Mouse (Mus musculus): ENCODE measurements around the gene Snap29.

Snap29 gene

GRCm38 (mm10) chr16:17405736-17406443 is at the start of gene Snap29, which contains the start of gene Pi4ka:
Snap29 (plus strand) TSS chr16:17405986.
Pi4ka (minus strand) TSS chr16:17406314.
- peak; percentile 99 to 100 for DNase-seq (ENCODE audit: low read depth in 1 of 2, low spot score in 2 of 2)

DNA sequence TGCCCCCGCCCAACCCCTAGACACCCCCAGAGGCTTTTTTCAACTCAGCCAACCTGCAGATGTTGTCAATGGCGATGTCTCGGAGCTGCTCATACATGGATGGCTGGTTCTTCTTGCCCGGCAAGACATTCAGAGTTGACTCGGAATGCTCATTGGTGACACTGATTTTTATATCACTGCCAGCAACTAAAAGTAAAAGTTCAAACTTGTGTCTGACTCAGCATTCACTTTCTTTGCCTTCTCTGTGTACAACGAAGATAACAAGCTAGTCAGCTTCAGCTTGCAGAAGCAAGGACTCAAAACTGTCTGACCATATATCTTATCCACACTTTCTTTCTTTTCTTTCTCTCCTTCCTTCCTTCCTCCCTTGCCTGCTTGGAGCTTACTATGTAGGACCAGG is 49.8 kb upstream of the Snap29 start:
- no peak for DNase-seq (ENCODE audit: low read depth in 1 of 2, low spot score in 2 of 2)

- DNase-seq (ENCODE audit: low read depth in 1 of 2, low spot score in 2 of 2): no peak
Observed at GRCm38 (mm10) chr16:17358787-17359186, 47.0 kb upstream of the Snap29 start.

GRCm38 (mm10) chr16:17382306-17382705 is 23.5 kb upstream of the Snap29 start:
- DNase-seq (ENCODE audit: low read depth in 1 of 2, low spot score in 2 of 2): no peak

DNA sequence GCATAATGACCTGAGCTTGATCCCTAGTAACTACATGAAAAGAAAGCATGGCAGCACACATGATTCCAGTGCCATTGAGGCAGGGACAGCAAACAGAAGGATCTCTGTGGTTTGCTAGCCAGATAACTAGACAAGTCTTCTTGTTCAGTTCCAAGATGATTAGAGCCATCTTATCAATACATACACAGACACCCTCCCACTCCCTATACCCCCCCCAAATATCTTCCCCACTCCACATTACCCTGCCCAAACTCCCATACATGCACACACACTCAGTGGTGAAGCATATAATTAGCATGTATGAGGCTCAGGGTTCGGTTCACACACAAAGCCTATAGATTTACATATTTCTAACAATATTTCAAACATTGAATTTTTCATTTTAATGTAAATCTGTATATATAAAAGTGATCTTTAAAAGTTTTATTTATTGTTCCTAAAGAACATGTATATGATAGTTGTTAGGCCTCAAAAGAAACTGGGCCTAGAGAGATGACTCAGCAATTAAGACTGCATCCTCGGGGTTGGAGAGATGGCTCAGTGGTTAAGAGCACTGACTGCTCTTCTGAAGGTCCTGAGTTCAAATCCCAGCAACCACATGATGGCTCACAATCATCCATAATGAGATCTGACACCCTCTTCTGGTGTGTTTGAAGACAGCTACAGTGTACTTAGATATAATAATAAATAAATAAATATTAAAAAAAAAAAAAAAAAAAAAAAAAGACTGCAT is 22.0 kb upstream of the Snap29 start:
- no peak for DNase-seq (ENCODE audit: low read depth in 1 of 2, low spot score in 2 of 2)

DNA sequence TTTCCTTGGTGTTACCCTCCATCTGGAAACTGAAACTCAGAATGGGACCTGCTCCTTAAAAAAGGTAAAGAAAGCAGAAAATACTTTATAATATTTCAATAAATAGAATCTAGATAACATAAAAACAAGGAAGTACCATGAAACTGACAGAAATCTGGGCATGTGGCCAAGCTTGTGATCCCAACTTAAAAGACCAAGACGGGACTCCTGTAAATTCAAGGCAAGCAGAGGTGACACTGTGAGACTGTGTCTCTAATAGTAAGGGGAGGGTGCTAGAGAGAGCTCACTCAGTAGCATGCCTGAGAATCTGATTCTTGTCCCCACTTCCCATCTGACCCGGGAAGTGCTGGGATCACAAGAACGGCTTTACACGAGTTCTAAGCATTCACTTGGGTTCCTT is 13.0 kb upstream of the Snap29 start:
- DNase-seq (ENCODE audit: low read depth in 1 of 2, low spot score in 2 of 2): no peak

- DNase-seq (ENCODE audit: low read depth in 1 of 2, low spot score in 2 of 2): peak in 1 of 2 experiments; percentile 26
Observed at GRCm38 (mm10) chr16:17402855-17403254, 2.9 kb upstream of the Snap29 start.

DNA sequence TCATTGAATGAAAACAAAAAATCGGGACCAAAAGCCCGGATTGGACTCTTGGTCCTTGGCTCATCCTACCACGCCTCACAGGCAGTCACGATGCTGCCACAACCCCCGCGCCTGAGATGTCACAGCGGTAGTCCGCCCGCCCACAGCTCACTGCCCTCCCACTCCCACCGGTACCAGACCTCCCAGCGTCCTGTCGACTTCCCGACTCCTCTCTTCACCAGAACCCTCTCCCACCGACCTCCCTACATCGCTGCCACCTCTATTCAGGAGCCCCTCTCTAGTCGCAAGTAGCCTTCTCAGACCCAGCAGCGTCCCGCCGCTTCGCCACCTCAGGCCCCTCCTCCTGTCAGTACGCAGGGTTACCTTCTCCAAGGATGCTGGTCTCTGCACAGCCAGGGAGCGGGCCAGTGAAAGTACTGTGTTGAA is 502 bp upstream of the Snap29 start:
- no peak for DNase-seq (ENCODE audit: low read depth in 1 of 2, low spot score in 2 of 2)

- DNase-seq (ENCODE audit: low read depth in 1 of 2, low spot score in 2 of 2): no peak
Observed at GRCm38 (mm10) chr16:17406512-17407231, 886 bp downstream of the Snap29 start.

- DNase-seq (ENCODE audit: low read depth in 1 of 2, low spot score in 2 of 2): no peak
Observed at GRCm38 (mm10) chr16:17409046-17409445, 3.3 kb downstream of the Snap29 start.

DNA sequence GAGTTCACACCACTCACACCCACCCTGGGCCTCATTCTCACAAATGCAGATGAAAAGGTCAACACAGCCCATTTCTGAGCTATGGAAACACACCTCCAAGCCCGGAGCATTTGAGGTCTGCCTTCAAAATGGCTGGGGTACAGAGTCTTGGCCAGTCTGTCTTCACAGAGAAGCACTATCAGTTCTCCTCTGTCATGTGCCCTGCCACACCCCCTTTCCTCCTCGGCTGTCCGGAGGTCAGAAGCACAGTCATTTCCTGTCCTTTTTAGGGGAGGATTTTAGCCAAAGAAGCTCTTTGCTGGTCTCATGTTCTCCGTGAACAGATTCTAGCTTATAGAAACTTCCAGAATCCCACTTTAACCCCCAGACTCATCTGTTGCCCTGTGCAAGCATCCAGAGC is 4.4 kb downstream of the Snap29 start:
- DNase-seq (ENCODE audit: low read depth in 1 of 2, low spot score in 2 of 2): no peak

GRCm38 (mm10) chr16:17423021-17423420 is 17.2 kb downstream of the Snap29 start:
- DNase-seq (ENCODE audit: low read depth in 1 of 2, low spot score in 2 of 2): no peak

DNA sequence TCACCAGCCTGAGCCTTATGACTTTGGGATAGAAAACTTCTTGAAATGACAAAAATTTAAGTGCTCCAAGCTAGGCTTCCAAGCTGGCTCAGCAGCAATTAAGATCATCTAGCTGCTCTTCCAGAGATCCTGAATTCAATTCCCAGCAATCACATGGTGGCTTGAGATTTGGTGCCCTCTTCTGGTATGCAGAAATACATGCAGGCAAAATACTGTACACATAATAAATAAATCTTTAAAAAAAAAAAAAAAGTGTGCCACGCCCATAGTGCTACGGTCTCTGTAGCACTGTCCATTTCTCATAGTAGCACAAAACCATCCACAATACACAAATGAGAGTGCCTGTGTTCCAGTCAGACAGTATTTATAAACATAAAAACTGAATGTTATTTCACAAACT is 26.8 kb downstream of the Snap29 start:
- no peak for DNase-seq (ENCODE audit: low read depth in 1 of 2, low spot score in 2 of 2)

- peak; percentile 91 to 95 for DNase-seq (ENCODE audit: low read depth in 1 of 2, low spot score in 2 of 2)
Observed at GRCm38 (mm10) chr16:17451541-17452372, 46.0 kb downstream of the Snap29 start, which contains the start of gene Crkl. Crkl (plus strand) TSS chr16:17451987.

GRCm38 (mm10) chr16:17452373-17452715 is 46.6 kb downstream of the Snap29 start:
- DNase-seq (ENCODE audit: low read depth in 1 of 2, low spot score in 2 of 2): no peak

- DNase-seq (ENCODE audit: low read depth in 1 of 2, low spot score in 2 of 2): no peak
Observed at GRCm38 (mm10) chr16:17456901-17457300, 51.1 kb downstream of the Snap29 start.

DNA sequence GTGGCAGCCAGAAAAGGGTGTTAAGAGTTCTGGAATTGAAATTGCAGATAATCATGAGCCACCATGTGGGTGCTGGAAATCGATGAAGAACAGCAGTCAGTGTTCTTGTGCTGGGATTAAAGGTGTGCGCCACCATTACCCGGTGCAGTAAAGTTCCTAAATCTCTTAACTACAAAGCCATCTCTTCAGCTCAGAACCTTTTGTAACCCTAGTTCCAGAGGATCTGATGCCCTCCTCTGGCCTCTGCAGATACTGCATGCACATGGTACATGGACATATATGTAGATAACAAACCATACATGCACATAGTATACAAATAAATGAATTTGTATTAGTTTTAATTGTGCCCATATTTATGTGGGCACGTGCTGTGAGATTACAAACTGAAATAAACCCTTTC is 54.5 kb downstream of the Snap29 start:
- DNase-seq (ENCODE audit: low read depth in 1 of 2, low spot score in 2 of 2): peak in 1 of 2 experiments; percentile 12

DNA sequence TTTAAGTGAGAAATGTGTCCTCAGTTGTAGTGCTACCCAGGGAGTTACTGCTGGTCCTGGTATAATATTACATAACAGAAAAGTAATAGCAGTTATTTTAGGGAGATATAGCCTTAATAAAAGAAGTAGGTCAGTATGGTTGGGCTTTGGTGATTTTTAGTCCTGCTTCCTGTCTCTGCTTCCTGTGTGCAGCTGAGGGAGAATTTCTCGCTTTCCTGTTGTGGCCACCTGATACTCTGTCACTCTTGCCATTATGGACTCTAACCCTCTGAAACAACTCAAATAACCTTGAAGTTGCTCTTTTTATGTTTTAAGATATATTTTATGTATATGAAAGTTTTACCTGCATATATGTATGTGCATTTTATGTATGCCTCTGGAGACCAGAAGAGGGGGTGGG is 55.8 kb downstream of the Snap29 start:
- no peak for DNase-seq (ENCODE audit: low read depth in 1 of 2, low spot score in 2 of 2)

GRCm38 (mm10) chr16:17463184-17463583 is 57.4 kb downstream of the Snap29 start:
- DNase-seq (ENCODE audit: low read depth in 1 of 2, low spot score in 2 of 2): no peak

DNA sequence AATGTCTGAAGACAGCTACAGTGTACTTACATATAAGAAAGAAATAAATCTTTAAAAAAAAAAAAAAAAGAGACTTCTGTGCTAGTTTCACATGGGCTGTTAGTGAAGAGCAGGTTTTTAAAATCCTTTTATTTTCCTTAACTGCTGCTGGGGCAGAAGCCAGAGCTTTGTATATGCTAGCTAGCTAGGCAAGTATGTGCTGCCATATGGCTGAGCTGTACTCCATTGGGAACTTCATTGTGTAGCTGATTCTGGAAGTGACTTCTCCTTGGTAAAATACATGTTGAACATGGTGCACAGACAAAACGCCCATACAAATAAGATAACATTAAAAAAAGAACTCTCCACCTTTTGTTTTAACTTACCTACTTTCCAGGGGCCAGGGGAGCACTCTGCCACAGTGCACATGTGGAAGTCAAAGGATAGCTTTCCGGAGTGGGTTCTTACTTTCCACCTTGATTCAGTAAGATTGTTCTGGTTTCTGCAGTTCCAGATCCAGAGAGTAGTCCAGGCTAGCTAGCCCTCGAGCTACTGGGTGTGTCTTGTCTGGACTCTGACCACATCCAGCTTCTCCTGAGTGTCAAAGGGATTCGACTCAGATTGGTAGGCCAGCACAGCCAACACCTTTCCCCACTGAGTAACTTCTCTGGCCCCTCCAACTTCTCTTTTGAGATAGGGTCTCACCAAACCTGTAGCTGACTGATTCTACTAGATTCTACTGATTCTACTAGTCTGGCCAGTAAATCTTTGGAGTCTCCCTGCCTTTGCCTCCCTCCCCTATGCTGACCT is 61.3 kb downstream of the Snap29 start:
- DNase-seq (ENCODE audit: low read depth in 1 of 2, low spot score in 2 of 2): no peak
